Mouse (Mus musculus) embryonic facial prominence, embryonic 11.5 days (tissue): ENCODE results near the gene Numbl. TPM values are rescaled to one million over a fixed set of nuclear protein-coding genes. Genes with fewer than 3 reads are reported as not detected.

ENCODE experiments used
- ATAC-seq: fragments of 200-750 bp; cut with Nextera tagmentation; replicated peaks from 2 replicates; pipeline ENCODE4 v1.8.0; 2017; ENCODE audit warnings: low read depth; ENCODE audit not compliant: insufficient number of reproducible peaks, low FRiP score, low TSS enrichment
- DNase-seq: peaks from one replicate; pipeline ENCODE4 v3.0.0-alpha.2; 2015; ENCODE audit warnings: low spot score
- H3K27ac ChIP-seq: fragments of 300-500 bp; sonication (generic); replicated peaks from 2 replicates; pipeline ENCODE4 v1.5.1; 2014; ENCODE audit warnings: mild to moderate bottlenecking, low read depth, low read length, control low read depth
- H3K27me3 ChIP-seq: fragments of 300-500 bp; sonication (generic); 2 replicates; pipeline ENCODE4 v1.6.1; 2014; ENCODE audit warnings: mild to moderate bottlenecking, low read length, moderate library complexity, mixed read lengths; ENCODE audit not compliant: control insufficient read depth, insufficient read depth
- H3K36me3 ChIP-seq: fragments of 300-500 bp; sonication (generic); replicated peaks from 2 replicates; pipeline ENCODE4 v1.6.1; 2014; ENCODE audit warnings: low read depth, mild to moderate bottlenecking, low read length, moderate library complexity, mixed read lengths; ENCODE audit not compliant: control insufficient read depth, insufficient read depth
- H3K4me1 ChIP-seq: fragments of 300-500 bp; sonication (generic); 2 replicates; pipeline ENCODE4 v1.6.1; 2014; ENCODE audit warnings: low read length, mixed read lengths; ENCODE audit not compliant: control insufficient read depth, insufficient read depth
- H3K4me2 ChIP-seq: fragments of 300-500 bp; sonication (generic); 2 replicates; pipeline ENCODE4 v1.6.1; 2014; ENCODE audit warnings: low read depth, mild to moderate bottlenecking, control low read depth, low read length, moderate library complexity
- H3K4me3 ChIP-seq: fragments of 300-500 bp; sonication (generic); 2 replicates; pipeline ENCODE4 v1.5.1; 2014; ENCODE audit warnings: low read depth, low read length, control low read depth
- H3K9ac ChIP-seq: fragments of 300-500 bp; sonication (generic); replicated peaks from 2 replicates; pipeline ENCODE4 v1.6.1; 2014; ENCODE audit warnings: mild to moderate bottlenecking, control low read depth, low read length
- H3K9me3 ChIP-seq: fragments of 300-500 bp; sonication (generic); replicated peaks from 2 replicates; pipeline ENCODE4 v1.6.1; 2016; ENCODE audit warnings: mild to moderate bottlenecking, low read length, inconsistent platforms, mixed read lengths; ENCODE audit not compliant: control insufficient read depth
- WGBS: fragments of 180-500 bp; shearing (Covaris S2); extraction: QIAGEN DNeasy Blood & Tissue Kit; methylation state at CpG from one replicate; pipeline ENCODE4 v1.1.7; 2014; 5-methylcytosine and 5-hydroxymethylcytosine counted together
- polyA plus RNA-seq: library from polyadenylated mRNA; unstranded; fragments of >200 nt; fragmentation: Nextera tagmentation; extraction: Ambion mirVana; gene quantifications from 2 replicates; pipeline ENCODE4 v1.2.1, GENCODE M21; 2014

The Numbl gene
- polyA plus RNA-seq, 1 experiment from 2014 or later: 9.5 TPM

DNA sequence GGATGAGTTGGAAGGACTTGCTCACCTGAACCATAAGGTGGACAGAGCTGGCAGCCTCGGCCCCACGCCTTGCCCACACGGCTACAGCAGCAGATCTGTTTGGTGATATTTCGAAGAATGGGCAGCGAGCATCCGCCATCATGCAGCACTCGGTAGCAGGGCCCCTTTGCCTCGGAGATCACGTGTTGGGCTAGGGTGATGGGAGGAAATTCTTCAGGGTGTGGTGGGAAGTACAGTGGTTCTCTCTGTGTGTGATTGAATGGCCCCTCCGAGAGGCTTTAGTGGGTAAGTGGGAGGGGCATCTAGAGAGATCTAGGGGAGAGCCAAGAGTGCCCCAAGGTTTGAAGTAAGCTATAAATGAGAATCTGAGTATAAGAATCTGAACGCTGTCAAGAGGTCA, 69.9 kb downstream of the Numbl start:
- Histone ChIP-seq H3K9ac (no peak overlapping the region), H3K36me3 (no peaks in the 10 kb centered on the region), H3K27me3 (peaks cover 63% of the 10 kb centered on the region), H3K27ac (no peak overlapping the region), H3K9me3 (no peaks in the 10 kb centered on the region), H3K4me1 (peaks cover 8% of the 10 kb centered on the region), H3K4me3 (no peak overlapping the region), H3K4me2 (no peak overlapping the region)
- WGBS: 88% methylated on average over 11 of the region's 11 CpGs
- ATAC-seq (no peak), DNase-seq (no peak)

DNA sequence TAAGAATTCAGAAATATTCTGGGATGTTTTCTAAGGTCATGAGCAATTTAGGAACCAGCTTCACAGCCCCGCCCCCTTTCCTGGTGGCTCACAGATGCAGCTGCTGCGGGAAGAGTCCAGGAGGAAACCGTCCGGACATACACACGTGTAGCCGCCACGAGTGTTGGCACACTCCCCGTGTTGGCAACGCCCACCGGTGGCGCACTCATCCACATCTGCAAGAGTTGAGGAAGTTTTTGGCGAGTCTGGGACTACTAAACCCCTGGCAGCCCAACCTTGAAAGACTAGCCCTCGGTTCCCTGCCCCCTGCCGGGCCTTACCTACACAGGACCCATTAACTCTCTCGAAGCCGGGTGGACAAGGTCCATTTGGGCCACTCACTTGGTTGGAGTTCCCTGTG, 70.4 kb downstream of the Numbl start:
- peaks cover 8% of the 10 kb centered on the region for H3K4me1 ChIP-seq
- no peak overlapping the region for H3K9ac ChIP-seq
- no peaks in the 10 kb centered on the region for H3K9me3 ChIP-seq
- H3K27me3 ChIP-seq: peaks cover 66% of the 10 kb centered on the region
- 28% methylated on average over 16 of the region's 16 CpGs for WGBS
- no peaks in the 10 kb centered on the region for H3K36me3 ChIP-seq
- H3K4me2 ChIP-seq: no peak overlapping the region
- ATAC-seq: no peak
- H3K4me3 ChIP-seq: no peak overlapping the region
- no peak overlapping the region for H3K27ac ChIP-seq
- DNase-seq: no peak

DNA sequence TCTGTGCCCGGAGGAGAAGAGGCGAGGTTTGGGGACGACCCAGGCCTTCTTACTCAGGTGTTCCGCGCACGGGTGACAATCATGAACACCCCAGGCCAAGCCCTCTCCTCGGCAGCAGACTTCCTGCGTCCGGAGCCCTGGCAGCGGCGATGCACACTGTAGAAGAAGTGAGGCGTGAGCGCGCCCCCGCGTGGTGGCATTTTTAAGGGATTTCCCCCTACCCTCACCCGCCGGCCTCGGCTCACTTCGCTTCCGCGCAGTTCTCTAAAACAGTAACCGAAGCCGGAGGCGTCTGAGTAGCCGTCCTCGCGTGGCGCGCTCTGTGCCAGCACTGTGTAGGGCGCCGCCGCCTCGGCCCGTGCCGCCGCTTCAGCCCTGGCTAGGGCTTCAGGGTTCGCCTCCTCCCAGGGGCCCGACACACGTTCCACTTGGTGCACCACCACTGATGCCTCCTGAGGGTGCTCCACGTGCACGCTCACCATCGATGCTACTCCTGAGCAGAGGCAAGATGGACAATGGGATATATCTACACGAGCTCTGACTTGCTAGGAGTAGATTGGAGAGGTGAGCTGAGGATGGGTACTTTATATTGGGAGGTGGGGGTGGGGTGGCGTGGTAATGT, 71.2 kb downstream of the Numbl start:
- no peak overlapping the region for H3K27ac ChIP-seq
- peak overlapping the region; percentile 22; the same call in 1 of the 2 replicates for H3K4me3 ChIP-seq
- H3K9me3 ChIP-seq: no peaks in the 10 kb centered on the region
- peaks cover 8% of the 10 kb centered on the region for H3K4me1 ChIP-seq
- DNase-seq: peak; percentile 92
- no peaks in the 10 kb centered on the region for H3K36me3 ChIP-seq
- peak; percentile 11; the same call in 1 of the 2 replicates for ATAC-seq
- H3K27me3 ChIP-seq: peaks cover 73% of the 10 kb centered on the region
- H3K4me2 ChIP-seq: peak overlapping the region; percentile 40
- H3K9ac ChIP-seq: no peak overlapping the region
- WGBS: 5% methylated on average over 44 of the region's 45 CpGs

DNA sequence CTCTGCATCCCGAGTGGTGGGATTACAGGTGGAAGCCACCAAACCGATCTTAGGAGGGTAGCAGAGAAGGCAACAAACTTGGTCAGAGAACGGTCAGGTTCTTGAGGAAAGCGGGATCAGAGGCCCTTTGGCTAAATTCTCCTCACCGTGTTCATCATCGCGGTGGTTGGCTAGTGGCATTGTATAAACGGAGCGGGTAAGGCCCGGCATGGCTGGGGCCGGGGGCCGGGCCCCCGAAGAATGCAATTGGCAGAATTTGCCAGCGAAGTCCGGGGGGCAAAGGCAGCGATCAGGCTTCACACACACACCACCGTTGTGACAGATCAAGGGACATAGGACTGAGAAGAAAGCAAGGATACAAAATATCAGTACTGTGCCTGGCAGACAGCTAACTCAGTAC, 71.7 kb downstream of the Numbl start:
- H3K27ac ChIP-seq: no peak overlapping the region
- peaks cover 75% of the 10 kb centered on the region for H3K27me3 ChIP-seq
- no peak for DNase-seq
- no peak overlapping the region; the same call in 1 of the 2 replicates for H3K4me2 ChIP-seq
- H3K9ac ChIP-seq: no peak overlapping the region
- WGBS: 24% methylated on average over 17 of the region's 17 CpGs
- no peak for ATAC-seq
- no peak overlapping the region for H3K4me3 ChIP-seq
- H3K36me3 ChIP-seq: no peaks in the 10 kb centered on the region
- H3K4me1 ChIP-seq: peaks cover 8% of the 10 kb centered on the region
- no peaks in the 10 kb centered on the region for H3K9me3 ChIP-seq

DNA sequence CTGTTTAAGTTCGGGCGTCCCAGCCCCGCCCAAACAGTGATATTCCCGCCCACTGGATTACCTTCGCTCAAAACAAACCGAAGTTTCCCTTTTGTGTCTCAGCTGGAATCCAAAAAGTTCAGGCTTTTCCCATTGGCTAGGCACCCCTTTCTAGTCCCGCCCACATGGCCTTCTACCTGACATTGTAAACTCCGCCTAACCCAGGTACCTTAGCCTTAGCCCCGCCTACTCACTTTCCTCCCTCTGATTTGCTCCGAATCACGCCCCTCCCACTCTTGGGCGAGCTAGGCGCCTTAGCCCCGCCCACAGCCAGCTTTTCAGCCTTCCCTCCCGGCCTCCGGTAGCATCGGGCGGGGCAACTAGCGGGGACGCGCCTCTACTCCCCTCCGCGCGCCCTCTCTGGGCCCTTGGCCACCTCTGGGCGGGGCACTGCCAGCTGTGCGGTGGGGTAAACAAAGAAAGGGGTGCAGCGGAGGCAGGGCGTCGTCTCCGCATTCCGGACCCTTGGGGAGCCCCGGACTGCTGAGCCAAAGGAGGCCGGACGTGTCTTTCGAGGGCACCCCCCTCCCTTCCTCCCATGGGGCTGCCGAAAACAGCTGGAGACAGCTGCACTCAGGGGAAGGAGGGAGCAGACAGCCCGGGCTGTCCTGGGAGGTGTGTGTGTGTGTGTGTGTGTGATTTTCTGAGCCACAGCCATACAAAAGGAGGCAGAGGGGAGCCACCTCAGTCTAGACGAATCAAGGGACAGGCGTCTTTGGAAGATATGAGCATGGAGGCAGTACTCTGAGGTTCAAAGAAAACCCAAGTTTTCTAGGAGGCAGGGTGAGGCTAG, 72.7 kb downstream of the Numbl start:
- Histone ChIP-seq H3K4me1 (peaks cover 6% of the 10 kb centered on the region), H3K9me3 (no peaks in the 10 kb centered on the region), H3K9ac (peak overlapping the region; percentile 23; the same call in 1 of the 2 replicates), H3K4me2 (peak overlapping the region; percentile 50), H3K36me3 (no peaks in the 10 kb centered on the region), H3K27me3 (peaks cover 81% of the 10 kb centered on the region), H3K27ac (no peak overlapping the region), H3K4me3 (peak overlapping the region; percentile 20)
- DNase-seq: peak; percentile 89
- ATAC-seq: no peak
- under 1% methylated on average over 39 of the region's 39 CpGs for WGBS

DNA sequence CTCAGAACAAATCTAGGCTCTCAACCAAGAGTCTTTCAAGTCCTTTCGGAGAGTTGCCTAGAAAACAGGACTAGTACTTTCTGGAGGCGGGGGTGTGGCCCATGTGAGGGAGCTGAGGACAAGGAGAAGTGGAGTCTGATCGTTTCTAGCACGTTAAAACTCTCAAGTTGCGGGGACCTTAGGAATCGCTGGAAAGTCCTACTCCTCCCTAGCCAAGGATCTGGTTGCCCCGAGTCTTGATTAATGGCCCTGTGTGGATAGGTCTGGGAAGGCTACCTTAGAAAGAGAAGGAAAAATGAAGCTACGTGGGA, 73.3 kb downstream of the Numbl start:
- Histone ChIP-seq H3K36me3 (no peaks in the 10 kb centered on the region), H3K9me3 (no peaks in the 10 kb centered on the region), H3K27me3 (peaks cover 77% of the 10 kb centered on the region), H3K27ac (no peak overlapping the region), H3K4me1 (peaks cover 4% of the 10 kb centered on the region), H3K4me3 (no peak overlapping the region), H3K9ac (no peak overlapping the region), H3K4me2 (no peak overlapping the region)
- WGBS: 6% methylated on average over 8 of the region's 8 CpGs
- DNase-seq: no peak
- no peak for ATAC-seq

Other genes with a start within 250 kb of the Numbl start
- not detected in 2 replicates for gene Cyp2a12, start 229.4 kb upstream of the Numbl start, polyA plus RNA-seq
- not detected in 2 replicates for gene Cyp2f2, start 138.5 kb upstream of the Numbl start, polyA plus RNA-seq
- 0.13 TPM in 1 of 2 replicates, not detected in the other for gene Cyp2t4, start 104.7 kb upstream of the Numbl start, polyA plus RNA-seq
- gene Egln2, start 91.6 kb upstream of the Numbl start, polyA plus RNA-seq: 33.3 and 36.5 TPM in 2 replicates
- gene Rab4b, start 79.5 kb upstream of the Numbl start, polyA plus RNA-seq: 49.3 and 51.3 TPM in 2 replicates
- gene Gm21983, start 77.3 kb upstream of the Numbl start, polyA plus RNA-seq: not detected in 2 replicates
- 4.4 and 5.1 TPM in 2 replicates for gene Mia, start 77.3 kb upstream of the Numbl start, polyA plus RNA-seq
- 2.4 and 3.2 TPM in 2 replicates for gene BC024978, start 62.7 kb upstream of the Numbl start, polyA plus RNA-seq
- gene Snrpa, start 62.2 kb upstream of the Numbl start, polyA plus RNA-seq: 355 and 379 TPM in 2 replicates
- 6.0 and 6.2 TPM in 2 replicates for gene Itpkc, start 29.8 kb upstream of the Numbl start, polyA plus RNA-seq
- gene Coq8b, start 25.4 kb upstream of the Numbl start, polyA plus RNA-seq: 14.4 and 14.9 TPM in 2 replicates
- gene Ltbp4, start 79.3 kb downstream of the Numbl start, polyA plus RNA-seq: 6.3 and 6.6 TPM in 2 replicates
- 50.2 and 57.5 TPM in 2 replicates for gene Shkbp1, start 97.6 kb downstream of the Numbl start, polyA plus RNA-seq
- gene Gm20479, start 99.0 kb downstream of the Numbl start, polyA plus RNA-seq: 0.45 TPM in 1 of 2 replicates, not detected in the other
- 0.26 and 0.28 TPM in 2 replicates for gene Sptbn4, start 189.3 kb downstream of the Numbl start, polyA plus RNA-seq
- 33.9 and 38.2 TPM in 2 replicates for gene Blvrb, start 189.5 kb downstream of the Numbl start, polyA plus RNA-seq
- gene Sertad3, start 215.3 kb downstream of the Numbl start, polyA plus RNA-seq: 27.2 and 27.6 TPM in 2 replicates
- gene Sertad1, start 228.5 kb downstream of the Numbl start, polyA plus RNA-seq: 24.3 and 25.5 TPM in 2 replicates
- gene Prx, start 240.9 kb downstream of the Numbl start, polyA plus RNA-seq: 1.2 and 2.2 TPM in 2 replicates